Mouse (Mus musculus) testis, adult 2 months (tissue): ENCODE results near the gene Mdm2. TPM values are rescaled to one million over a fixed set of nuclear protein-coding genes. Genes with fewer than 3 reads are reported as not detected.
"Not testable (repeated sequence)": the region's sequence is repeated elsewhere in the genome, so short reads cannot be mapped to it uniquely, and the experiment has no call there.

Experiments used
- H3K27ac ChIP-seq: fragments of 200-500 bp; 2 replicates; pipeline ENCODE4 v1.5.1; 2012; ENCODE audit warnings: low read depth, low read length; ENCODE audit not compliant: control insufficient read depth, insufficient read depth
- H3K27me3 ChIP-seq: fragments of 200-500 bp; 2 replicates; pipeline ENCODE4 v1.6.1; 2012; ENCODE audit warnings: mild to moderate bottlenecking, low read length, moderate library complexity; ENCODE audit not compliant: control insufficient read depth, insufficient read depth
- H3K36me3 ChIP-seq: fragments of 200-500 bp; 2 replicates; pipeline ENCODE4 v1.6.1; 2012; ENCODE audit warnings: mild to moderate bottlenecking, low read length; ENCODE audit not compliant: control insufficient read depth, insufficient read depth
- H3K4me1 ChIP-seq: fragments of 200-500 bp; 2 replicates; pipeline ENCODE4 v1.6.1; 2012; ENCODE audit warnings: low read length; ENCODE audit not compliant: control insufficient read depth, insufficient read depth
- H3K4me3 ChIP-seq: fragments of 200-500 bp; 2 replicates; pipeline ENCODE4 v1.5.1; 2012; ENCODE audit warnings: low read depth, mild to moderate bottlenecking, low read length, moderate library complexity, mixed read lengths; ENCODE audit not compliant: control insufficient read depth
- CTCF ChIP-seq: fragments of 200-500 bp; IDR thresholded peaks from 2 replicates; pipeline ENCODE4 v1.5.1; 2012; ENCODE audit warnings: low read depth, mild to moderate bottlenecking, inconsistent platforms, low read length, moderate library complexity; ENCODE audit not compliant: control insufficient read depth, insufficient read depth, insufficient replicate concordance
- POLR2A ChIP-seq: fragments of 200-500 bp; IDR thresholded peaks from 2 replicates; pipeline ENCODE4 v1.6.1; 2012; ENCODE audit warnings: low read depth, mild to moderate bottlenecking, inconsistent platforms, low read length, moderate library complexity; ENCODE audit not compliant: control insufficient read depth
- polyA plus RNA-seq: library from polyadenylated mRNA; depleted of rRNA; stranded (reverse); fragments of >200 nt; gene quantifications from 2 replicates; pipeline ENCODE4 v1.2.3, GENCODE M21; 2012

Gene Mdm2
- polyA plus RNA-seq, 1 experiment = 99.3 TPM

DNA sequence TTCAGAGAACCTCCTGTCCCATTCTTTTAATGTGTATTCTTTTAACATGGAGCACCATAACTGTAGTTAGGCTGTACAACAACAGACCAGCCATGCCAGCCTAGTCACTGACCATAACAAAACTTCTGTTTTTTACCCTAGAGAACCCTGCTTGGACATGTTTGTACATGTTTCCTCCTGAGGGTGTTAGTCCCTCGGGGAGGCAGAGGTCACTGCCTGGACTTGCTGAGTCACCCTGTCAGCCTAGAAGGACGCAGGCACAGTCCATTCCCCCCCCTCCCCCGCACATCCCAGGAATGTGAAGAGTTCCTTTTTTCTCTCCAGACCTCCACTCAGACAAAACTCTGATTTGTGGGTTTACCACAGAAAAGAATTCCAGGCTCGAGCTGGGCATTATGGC, 7.0 kb upstream of the Mdm2 start:
- H3K4me3 ChIP-seq = no peak overlapping the region
- no peaks in the 10 kb centered on the region for H3K27me3 ChIP-seq
- H3K27ac ChIP-seq = no peak overlapping the region
- no peaks in the 10 kb centered on the region for H3K36me3 ChIP-seq
- TF ChIP-seq CTCF (no peak), POLR2A (no peak)
- peaks cover 2% of the 10 kb centered on the region for H3K4me1 ChIP-seq

GRCm38 (mm10) chr10:117716686-117717085, 6.1 kb upstream of the Mdm2 start:
- Histone ChIP-seq H3K4me1 (peaks cover 2% of the 10 kb centered on the region), H3K4me3 (no peak overlapping the region), H3K36me3 (no peaks in the 10 kb centered on the region), H3K27ac (no peak overlapping the region), H3K27me3 (no peaks in the 10 kb centered on the region)
- TF ChIP-seq POLR2A (no peak), CTCF (no peak)

GRCm38 (mm10) chr10:117715654-117716053, 5.1 kb upstream of the Mdm2 start:
- H3K4me1 ChIP-seq, H3K27ac ChIP-seq, H3K4me3 ChIP-seq, H3K27me3 ChIP-seq, H3K36me3 ChIP-seq: not testable (repeated sequence)

- no peaks in the 10 kb centered on the region for H3K27me3 ChIP-seq
- H3K27ac ChIP-seq = no peak overlapping the region
- TF ChIP-seq POLR2A (no peak), CTCF (no peak)
- no peak overlapping the region for H3K4me3 ChIP-seq
- H3K4me1 ChIP-seq = peaks cover 5% of the 10 kb centered on the region
- H3K36me3 ChIP-seq = no peaks in the 10 kb centered on the region
These were observed 4.5 kb upstream of the Mdm2 start for GRCm38 (mm10) chr10:117714928-117715500.

GRCm38 (mm10) chr10:117714048-117714545, 3.5 kb upstream of the Mdm2 start:
- Histone ChIP-seq H3K27me3 (no peaks in the 10 kb centered on the region), H3K27ac (no peak overlapping the region), H3K4me1 (peaks cover 5% of the 10 kb centered on the region), H3K36me3 (no peaks in the 10 kb centered on the region; the same call in 1 of the 2 replicates), H3K4me3 (no peak overlapping the region)
- TF ChIP-seq CTCF (no peak), POLR2A (no peak)

DNA sequence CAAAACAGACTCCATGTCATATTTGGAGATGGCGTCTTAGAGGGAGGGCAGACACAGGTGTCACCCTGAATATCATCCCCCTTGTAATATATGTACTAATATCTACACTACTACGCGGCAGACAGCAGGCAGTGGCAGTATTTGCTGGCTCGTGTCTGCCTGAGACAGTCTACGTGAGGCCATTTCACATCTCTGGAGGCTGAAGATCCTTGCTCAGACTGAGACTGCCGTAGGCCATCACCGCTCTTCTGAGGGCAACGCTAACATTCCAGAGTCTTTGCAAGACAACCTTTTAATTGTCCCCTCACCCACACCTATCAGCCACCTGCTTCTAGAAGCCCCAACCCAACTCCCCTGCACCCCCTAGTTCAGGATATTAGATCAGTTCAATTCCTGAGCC, 2.9 kb upstream of the Mdm2 start:
- no peak for TF ChIP-seq POLR2A
- TF ChIP-seq CTCF = no peak
- peaks cover 5% of the 10 kb centered on the region for H3K4me1 ChIP-seq
- H3K27me3 ChIP-seq = no peaks in the 10 kb centered on the region
- H3K4me3 ChIP-seq = no peak overlapping the region
- H3K27ac ChIP-seq = no peak overlapping the region
- H3K36me3 ChIP-seq = no peaks in the 10 kb centered on the region; the same call in 1 of the 2 replicates

- no peak overlapping the region for H3K4me3 ChIP-seq
- H3K27ac ChIP-seq = no peak overlapping the region
- no peaks in the 10 kb centered on the region for H3K27me3 ChIP-seq
- no peaks in the 10 kb centered on the region; the same call in 1 of the 2 replicates for H3K36me3 ChIP-seq
- peaks cover 5% of the 10 kb centered on the region for H3K4me1 ChIP-seq
- TF ChIP-seq CTCF (no peak), POLR2A (no peak)
These were observed 2.3 kb upstream of the Mdm2 start for GRCm38 (mm10) chr10:117712871-117713270.
